Mouse (Mus musculus) embryonic facial prominence, embryonic 14.5 days (tissue): ENCODE measurements around the gene Tctex1d4. TPM values are rescaled to one million over a fixed set of nuclear protein-coding genes. Genes with fewer than 3 reads are reported as not detected.

ENCODE experiments used
- ATAC-seq: fragments of 200-750 bp; cut with Nextera tagmentation; 2 replicates; pipeline ENCODE4 v1.8.0; 2017; ENCODE audit warnings: low read depth, moderate number of reproducible peaks, moderate TSS enrichment
- DNase-seq: peaks from one replicate; pipeline ENCODE4 v3.0.0-alpha.2; 2015; ENCODE audit warnings: low spot score
- H3K27ac ChIP-seq: fragments of 300-500 bp; sonication (generic); replicated peaks from 2 replicates; pipeline ENCODE4 v1.5.1; 2014; ENCODE audit warnings: low read depth, mild to moderate bottlenecking, low read length, moderate library complexity
- H3K27me3 ChIP-seq: fragments of 300-500 bp; sonication (generic); replicated peaks from 2 replicates; pipeline ENCODE4 v1.6.1; 2014; ENCODE audit warnings: low read length; ENCODE audit not compliant: control insufficient read depth, insufficient read depth
- H3K36me3 ChIP-seq: fragments of 300-500 bp; sonication (generic); 2 replicates; pipeline ENCODE4 v1.6.1; 2014; ENCODE audit warnings: low read length, mixed read lengths; ENCODE audit not compliant: control insufficient read depth, insufficient read depth
- H3K4me1 ChIP-seq: fragments of 300-500 bp; sonication (generic); 2 replicates; pipeline ENCODE4 v1.6.1; 2014; ENCODE audit warnings: antibody characterized with exemption, low read length; ENCODE audit not compliant: control insufficient read depth, insufficient read depth
- H3K4me2 ChIP-seq: fragments of 300-500 bp; sonication (generic); 2 replicates; pipeline ENCODE4 v1.6.1; 2014; ENCODE audit warnings: low read depth, mild to moderate bottlenecking, low read length, moderate library complexity, mixed read lengths
- H3K4me3 ChIP-seq: fragments of 300-500 bp; sonication (generic); 2 replicates; pipeline ENCODE4 v1.5.1; 2014; ENCODE audit warnings: low read depth, mild to moderate bottlenecking, low read length
- H3K9ac ChIP-seq: fragments of 300-500 bp; sonication (generic); 2 replicates; pipeline ENCODE4 v1.6.1; 2014; ENCODE audit warnings: low read depth, mild to moderate bottlenecking, low read length, moderate library complexity, mixed read lengths
- H3K9me3 ChIP-seq: fragments of 300-500 bp; sonication (generic); 2 replicates; pipeline ENCODE4 v1.6.1; 2016; ENCODE audit warnings: low read length; ENCODE audit not compliant: control insufficient read depth
- WGBS: fragments of 180-500 bp; shearing (Covaris S2); extraction: QIAGEN DNeasy Blood & Tissue Kit; methylation state at CpG from one replicate; pipeline ENCODE4 v1.1.7; 2014; 5-methylcytosine and 5-hydroxymethylcytosine counted together
- polyA plus RNA-seq: library from polyadenylated mRNA; unstranded; fragments of >200 nt; fragmentation: Nextera tagmentation; extraction: Ambion mirVana; gene quantifications from 2 replicates; pipeline ENCODE4 v1.2.1, GENCODE M21; 2014

Gene Tctex1d4
- polyA plus RNA-seq, 1 experiment from 2014 or later, result 0.84 TPM

DNA sequence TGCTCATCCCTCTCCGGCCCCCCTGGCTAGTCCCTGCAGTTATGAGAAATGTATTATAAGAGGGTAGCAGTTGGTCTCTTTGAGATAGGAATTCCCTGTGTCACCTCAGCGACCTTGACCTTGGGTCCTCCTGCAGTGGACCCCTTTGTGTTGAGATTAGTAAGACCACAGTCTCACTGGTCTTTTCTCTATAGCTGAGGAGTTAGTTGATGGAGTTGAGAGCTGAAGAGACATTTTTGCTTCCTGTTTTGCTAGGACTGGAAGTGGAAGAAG lies 27.9 kb upstream of the Tctex1d4 start:
- Histone ChIP-seq H3K9ac (no peak overlapping the region), H3K27ac (peak overlapping the region; percentile 57)
- no peak for ATAC-seq

DNA sequence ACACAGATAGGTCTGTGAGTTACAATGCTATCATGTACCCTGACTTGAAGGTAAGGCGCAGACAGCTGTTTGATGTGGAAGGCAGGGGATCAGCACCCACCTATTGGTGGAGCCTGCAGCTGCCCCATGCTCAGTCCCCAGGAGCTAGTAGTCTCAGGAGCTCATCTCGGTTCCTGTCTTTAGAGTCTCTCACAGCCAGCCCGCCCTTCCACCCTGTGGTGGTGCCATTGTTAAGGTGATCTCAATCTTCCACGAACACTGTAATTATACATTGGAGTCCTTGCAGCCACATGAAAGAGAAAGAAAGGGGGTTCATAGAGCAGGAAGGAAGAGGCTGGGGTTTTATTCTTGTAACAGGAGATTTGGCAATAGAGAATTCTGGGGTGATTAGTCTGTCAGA lies 26.6 kb upstream of the Tctex1d4 start:
- no peak overlapping the region for H3K27ac ChIP-seq
- DNase-seq (no peak), ATAC-seq (no peak)
- no peaks in the 10 kb centered on the region for H3K9me3 ChIP-seq
- H3K4me2 ChIP-seq, result no peak overlapping the region
- 59% methylated on average over 4 of the region's 4 CpGs for WGBS
- H3K27me3 ChIP-seq, result no peaks in the 10 kb centered on the region
- H3K36me3 ChIP-seq, result no peaks in the 10 kb centered on the region
- H3K4me1 ChIP-seq, result peaks cover 23% of the 10 kb centered on the region
- no peak overlapping the region for H3K9ac ChIP-seq
- no peak overlapping the region for H3K4me3 ChIP-seq

More for the DNA sequence above, 27.9 kb upstream of the Tctex1d4 start:
- Histone ChIP-seq H3K4me2 (peak overlapping the region; percentile 99; the same call in 1 of the 2 replicates), H3K36me3 (no peaks in the 10 kb centered on the region), H3K4me1 (peaks cover 18% of the 10 kb centered on the region), H3K27me3 (no peaks in the 10 kb centered on the region), H3K4me3 (no peak overlapping the region), H3K9me3 (no peaks in the 10 kb centered on the region)
- DNase-seq, result no peak
- WGBS, result 59% methylated on average over 2 of the region's 2 CpGs

DNA sequence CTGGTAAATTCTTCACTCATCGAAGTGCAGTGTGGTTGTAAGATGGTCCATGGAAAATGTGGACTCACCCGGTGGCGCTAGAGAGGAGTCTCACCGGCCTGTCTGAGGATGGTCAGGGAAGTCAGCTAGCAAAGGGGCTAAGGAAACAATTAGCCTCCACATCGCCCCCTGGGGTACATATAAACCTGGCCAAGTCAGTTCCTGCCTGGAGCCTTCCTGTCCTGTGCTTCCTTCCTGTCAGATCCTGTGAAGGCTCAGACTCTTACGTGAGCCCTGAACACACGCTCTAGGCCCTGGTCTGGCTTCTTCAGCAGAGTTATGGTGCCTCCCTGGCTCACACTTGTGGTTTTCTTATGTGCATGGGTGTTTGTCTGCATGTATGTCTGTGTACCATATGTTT lies 25.4 kb upstream of the Tctex1d4 start:
- no peaks in the 10 kb centered on the region for H3K27me3 ChIP-seq
- WGBS, result 40% methylated on average over 7 of the region's 7 CpGs
- 0 out of 2 replicates have a peak overlapping the region, but pooled peaks have one; percentile 2 for H3K9ac ChIP-seq
- H3K4me3 ChIP-seq, result no peak overlapping the region
- ATAC-seq, result no peak
- H3K4me1 ChIP-seq, result peaks cover 21% of the 10 kb centered on the region
- peak; percentile 51 for DNase-seq
- H3K9me3 ChIP-seq, result no peaks in the 10 kb centered on the region
- H3K27ac ChIP-seq, result no peak overlapping the region
- H3K4me2 ChIP-seq, result no peak overlapping the region
- no peaks in the 10 kb centered on the region for H3K36me3 ChIP-seq

DNA sequence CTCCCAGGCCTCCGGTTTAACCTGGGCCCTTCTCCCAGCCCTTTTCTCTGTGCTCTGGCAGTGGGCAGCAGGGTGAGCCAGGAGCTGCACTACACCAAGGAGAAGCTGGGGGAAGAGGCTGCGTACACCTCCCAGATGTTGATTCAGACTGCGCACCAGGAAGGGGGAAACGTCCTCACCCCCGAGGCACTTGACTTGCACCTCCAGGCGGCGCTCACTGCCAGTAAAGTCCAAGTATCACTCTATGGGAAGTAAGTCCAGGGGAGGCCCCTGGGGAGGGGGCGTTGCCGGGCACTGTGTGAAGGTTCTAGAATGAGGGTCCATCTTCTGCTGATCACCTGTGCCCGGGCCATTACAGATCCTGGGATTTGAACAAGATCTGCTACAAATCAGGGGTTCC lies 21.9 kb upstream of the Tctex1d4 start:
- H3K9me3 ChIP-seq, result no peaks in the 10 kb centered on the region
- peaks cover 21% of the 10 kb centered on the region for H3K36me3 ChIP-seq
- ATAC-seq (no peak), DNase-seq (no peak)
- H3K9ac ChIP-seq, result peak overlapping the region; percentile 8; the same call in 1 of the 2 replicates
- H3K27me3 ChIP-seq, result no peaks in the 10 kb centered on the region
- WGBS, result 78% methylated on average over 9 of the region's 10 CpGs
- no peak overlapping the region for H3K4me3 ChIP-seq
- H3K4me2 ChIP-seq, result no peak overlapping the region
- peaks cover 7% of the 10 kb centered on the region for H3K4me1 ChIP-seq
- no peak overlapping the region for H3K27ac ChIP-seq

DNA sequence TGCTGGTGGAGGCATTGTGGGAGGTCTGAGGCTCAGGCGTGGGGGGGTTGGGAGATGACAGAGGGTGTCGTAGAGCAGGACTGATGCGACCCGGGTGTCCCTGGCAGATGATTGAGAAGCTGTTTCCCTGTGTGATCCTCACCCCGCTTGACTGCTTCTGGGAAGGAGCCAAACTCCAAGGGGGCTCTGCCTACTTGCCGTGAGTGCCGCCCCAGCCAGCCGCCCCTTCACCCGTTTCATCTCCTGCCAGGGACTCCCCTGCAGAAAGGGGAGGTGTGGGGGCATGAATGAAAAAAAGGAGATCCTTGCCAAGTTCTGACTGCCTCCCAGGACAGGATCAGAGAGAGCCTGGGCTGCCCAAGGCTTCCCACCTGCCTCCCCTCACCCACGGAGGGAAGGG lies 21.5 kb upstream of the Tctex1d4 start:
- no peak overlapping the region for H3K27ac ChIP-seq
- H3K4me3 ChIP-seq, result no peak overlapping the region
- H3K9ac ChIP-seq, result peak overlapping the region; percentile 8; the same call in 1 of the 2 replicates
- no peak overlapping the region for H3K4me2 ChIP-seq
- peaks cover 7% of the 10 kb centered on the region for H3K4me1 ChIP-seq
- no peaks in the 10 kb centered on the region for H3K9me3 ChIP-seq
- H3K36me3 ChIP-seq, result peaks cover 26% of the 10 kb centered on the region
- H3K27me3 ChIP-seq, result no peaks in the 10 kb centered on the region
- WGBS, result 35% methylated on average over 10 of the region's 10 CpGs
- DNase-seq (peak; percentile 62), ATAC-seq (peak; percentile 38; the same call in 1 of the 2 replicates)

DNA sequence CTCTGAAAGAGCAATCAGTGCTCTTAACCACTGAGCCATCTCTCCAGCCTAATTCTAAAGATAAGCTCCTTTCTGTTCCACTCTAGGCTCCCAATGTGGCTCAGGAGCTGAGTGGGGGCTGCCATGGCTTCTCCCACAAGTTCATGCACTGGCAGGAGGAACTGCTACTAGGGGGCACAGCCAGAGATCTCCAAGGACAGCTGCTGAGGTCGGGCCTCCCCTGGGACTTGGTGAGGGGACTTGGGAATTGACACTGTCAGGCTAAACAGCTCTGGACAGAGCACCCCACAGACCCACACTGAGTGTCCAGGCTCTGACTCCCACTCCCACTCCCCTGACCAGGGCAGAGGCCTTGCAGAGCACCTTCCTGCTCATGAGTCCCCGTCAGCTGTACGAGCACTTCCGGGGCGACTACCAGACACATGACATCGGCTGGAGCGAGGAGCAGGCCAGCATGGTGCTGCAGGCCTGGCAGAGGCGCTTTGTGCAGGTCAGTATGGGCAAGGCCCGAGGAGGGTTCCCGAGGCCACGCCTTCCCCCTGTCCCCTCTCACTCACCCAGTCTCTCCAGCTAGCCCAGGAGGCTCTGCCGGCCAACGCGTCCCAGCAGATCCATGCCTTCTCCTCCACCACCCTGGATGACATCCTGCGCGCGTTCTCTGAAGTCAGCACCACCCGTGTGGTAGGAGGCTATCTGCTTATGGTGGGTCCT lies 18.6 kb upstream of the Tctex1d4 start:
- 88% methylated on average over 15 of the region's 18 CpGs for WGBS
- Histone ChIP-seq H3K36me3 (peaks cover 42% of the 10 kb centered on the region), H3K9ac (no peak overlapping the region)

DNA sequence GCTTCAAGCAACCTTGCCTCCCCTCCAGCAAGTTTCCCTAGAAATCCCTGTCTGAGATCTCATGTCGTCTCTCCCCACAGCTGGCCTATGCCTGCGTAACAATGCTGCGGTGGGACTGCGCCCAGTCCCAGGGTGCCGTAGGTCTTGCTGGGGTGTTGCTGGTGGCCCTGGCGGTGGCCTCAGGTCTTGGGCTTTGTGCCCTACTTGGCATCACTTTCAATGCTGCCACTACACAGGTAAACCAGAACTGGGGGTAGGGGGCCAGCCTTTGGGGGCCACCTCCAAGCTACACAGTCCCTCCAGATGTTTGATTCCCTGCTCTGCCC lies 18.1 kb upstream of the Tctex1d4 start:
- no peak overlapping the region for H3K27ac ChIP-seq
- no peaks in the 10 kb centered on the region for H3K9me3 ChIP-seq
- H3K9ac ChIP-seq, result no peak overlapping the region
- H3K4me1 ChIP-seq, result peaks cover 7% of the 10 kb centered on the region; the same call in 1 of the 2 replicates
- DNase-seq (no peak), ATAC-seq (no peak)
- no peaks in the 10 kb centered on the region for H3K27me3 ChIP-seq
- 91% methylated on average over 6 of the region's 6 CpGs for WGBS
- H3K4me3 ChIP-seq, result no peak overlapping the region
- H3K4me2 ChIP-seq, result no peak overlapping the region
- peaks cover 42% of the 10 kb centered on the region for H3K36me3 ChIP-seq

More for the DNA sequence above, 18.6 kb upstream of the Tctex1d4 start:
- no peak overlapping the region for H3K4me2 ChIP-seq
- ATAC-seq (no peak), DNase-seq (no peak)
- H3K4me1 ChIP-seq, result peaks cover 7% of the 10 kb centered on the region; the same call in 1 of the 2 replicates
- H3K9me3 ChIP-seq, result no peaks in the 10 kb centered on the region
- H3K27me3 ChIP-seq, result no peaks in the 10 kb centered on the region
- H3K27ac ChIP-seq, result no peak overlapping the region
- no peak overlapping the region for H3K4me3 ChIP-seq

DNA sequence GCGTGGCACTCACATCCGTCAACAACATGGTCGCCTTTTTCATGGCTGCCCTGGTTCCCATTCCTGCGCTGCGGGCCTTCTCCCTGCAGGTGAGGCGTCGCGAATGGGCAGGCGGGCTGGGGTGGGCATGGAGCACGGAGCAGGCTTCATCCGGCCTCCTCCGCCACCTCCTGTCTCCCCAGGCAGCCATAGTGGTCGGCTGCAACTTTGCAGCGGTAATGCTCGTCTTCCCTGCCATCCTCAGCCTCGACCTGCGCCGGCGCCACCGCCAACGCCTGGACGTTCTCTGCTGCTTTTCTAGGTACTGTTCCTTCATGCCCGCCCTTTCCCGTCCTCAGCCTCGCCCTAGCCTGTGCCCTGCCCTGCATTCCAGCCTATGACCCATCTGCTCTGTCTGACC lies 17.3 kb upstream of the Tctex1d4 start:
- Histone ChIP-seq H3K4me1 (peaks cover 7% of the 10 kb centered on the region; the same call in 1 of the 2 replicates), H3K36me3 (peaks cover 42% of the 10 kb centered on the region), H3K27ac (no peak overlapping the region), H3K9ac (no peak overlapping the region), H3K4me2 (no peak overlapping the region), H3K9me3 (no peaks in the 10 kb centered on the region), H3K4me3 (no peak overlapping the region), H3K27me3 (no peaks in the 10 kb centered on the region)
- WGBS, result 97% methylated on average over 25 of the region's 25 CpGs
- ATAC-seq (no peak), DNase-seq (no peak)

DNA sequence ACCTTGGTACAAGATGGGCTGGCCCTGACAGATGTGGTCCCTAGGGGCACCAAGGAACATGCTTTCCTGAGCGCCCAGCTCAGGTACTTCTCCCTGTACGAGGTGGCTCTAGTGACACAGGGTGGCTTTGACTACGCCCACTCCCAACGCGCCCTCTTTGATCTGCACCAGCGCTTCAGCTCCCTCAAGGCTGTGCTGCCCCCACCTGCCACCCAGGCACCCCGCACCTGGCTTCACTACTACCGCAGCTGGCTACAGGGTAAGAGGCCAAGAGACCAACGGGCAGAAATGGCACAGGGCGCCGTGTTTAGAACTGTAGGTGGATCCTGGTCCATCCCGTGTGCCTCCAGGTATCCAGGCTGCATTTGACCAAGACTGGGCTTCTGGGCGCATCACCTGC lies 16.3 kb upstream of the Tctex1d4 start:
- Histone ChIP-seq H3K9me3 (no peaks in the 10 kb centered on the region), H3K27ac (no peak overlapping the region), H3K4me1 (peaks cover 3% of the 10 kb centered on the region; the same call in 1 of the 2 replicates), H3K4me3 (no peak overlapping the region), H3K27me3 (no peaks in the 10 kb centered on the region), H3K9ac (no peak overlapping the region), H3K4me2 (no peak overlapping the region), H3K36me3 (peaks cover 42% of the 10 kb centered on the region)
- 92% methylated on average over 13 of the region's 13 CpGs for WGBS
- no peak for ATAC-seq
- DNase-seq, result no peak
